Mouse (Mus musculus) Muller cell, postnatal 12 days (primary cell): ENCODE results near the gene Ewsr1.
A peak's percentile ranks its signal among the peaks of the same experiment; 100 is the strongest.
"Not testable (repeated sequence)": the region's sequence is repeated elsewhere in the genome, so short reads cannot be mapped to it uniquely, and the experiment has no call there.

Experiments used
- DNase-seq: peaks from one replicate; pipeline ENCODE4 v3.0.0-alpha.2; 2015; ENCODE audit errors: inconsistent ontology term

Ewsr1 gene

GRCm38 (mm10) chr11:5098035-5098735 is 881 bp downstream of the Ewsr1 start:
- DNase-seq = peak; percentile 37

DNA sequence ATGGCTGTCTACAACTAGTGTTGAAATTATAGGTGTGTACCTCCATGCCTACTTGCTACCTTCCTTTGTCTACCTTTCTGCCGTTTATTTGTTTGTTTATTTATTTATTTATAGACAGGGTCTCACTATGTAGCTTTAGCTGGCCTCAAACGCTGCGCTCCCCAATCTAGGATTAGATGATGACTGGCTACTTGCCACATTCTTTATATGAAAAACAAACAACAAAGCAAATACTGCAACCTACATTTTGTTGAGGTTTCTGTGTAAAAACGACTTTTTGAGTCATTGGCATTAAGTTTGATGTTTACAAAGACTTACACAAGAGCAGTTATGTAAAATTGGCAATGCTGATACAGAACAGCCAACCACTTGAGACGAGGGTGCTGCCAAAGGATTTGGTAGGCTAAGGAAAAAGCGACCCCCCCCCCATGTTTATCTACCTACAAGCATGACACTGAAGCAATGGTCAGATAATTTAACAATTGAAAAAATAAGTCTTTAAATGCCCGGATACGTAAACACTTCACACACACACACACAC is 2.5 kb downstream of the Ewsr1 start:
- DNase-seq = peak; percentile 21

- DNase-seq = no peak
These were observed 3.2 kb downstream of the Ewsr1 start for GRCm38 (mm10) chr11:5095877-5096276.

GRCm38 (mm10) chr11:5091706-5092105 is 7.4 kb downstream of the Ewsr1 start:
- DNase-seq = no peak

DNA sequence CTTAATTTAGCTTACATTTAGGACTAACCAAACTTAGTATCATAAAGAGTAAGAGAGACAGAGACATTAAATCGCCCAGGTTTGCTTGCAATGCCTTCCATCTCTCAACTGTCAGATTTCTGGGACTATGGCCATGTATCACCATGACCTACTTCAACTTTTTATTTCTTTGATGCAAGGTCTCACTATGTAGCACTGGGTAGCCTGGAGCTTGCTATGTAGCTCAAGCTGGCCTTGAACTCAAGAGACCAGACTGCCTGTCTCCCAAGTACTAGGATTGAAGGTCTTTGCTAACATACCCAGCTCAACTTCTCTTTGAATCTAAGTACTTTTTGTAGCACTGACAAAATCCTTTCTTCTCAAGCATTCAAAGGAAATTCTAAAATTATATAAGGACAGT is 9.9 kb downstream of the Ewsr1 start:
- no peak for DNase-seq

GRCm38 (mm10) chr11:5076843-5077242 is 22.2 kb downstream of the Ewsr1 start:
- not testable (repeated sequence) for DNase-seq

DNA sequence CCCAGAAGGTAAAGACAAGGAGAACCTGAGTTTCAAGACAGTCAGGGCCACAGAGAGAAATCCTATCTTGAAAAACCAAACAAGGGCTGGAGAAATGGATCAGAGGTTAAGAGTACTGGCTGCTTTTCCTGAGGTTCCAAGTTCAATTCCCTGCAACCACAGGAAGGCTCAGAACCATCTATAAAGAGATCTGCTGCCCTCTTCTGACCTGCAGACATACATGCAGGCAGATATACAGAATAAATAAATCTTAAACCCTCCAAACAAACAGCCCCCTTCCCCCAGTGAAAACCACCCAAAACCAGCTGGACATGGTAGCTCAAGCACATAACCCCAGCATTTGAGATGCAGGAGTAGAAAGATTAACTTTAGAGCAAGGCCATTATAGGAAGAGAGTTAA is 23.3 kb downstream of the Ewsr1 start:
- no peak for DNase-seq

- no peak for DNase-seq
These were observed 24.2 kb downstream of the Ewsr1 start for GRCm38 (mm10) chr11:5074882-5075281.

DNA sequence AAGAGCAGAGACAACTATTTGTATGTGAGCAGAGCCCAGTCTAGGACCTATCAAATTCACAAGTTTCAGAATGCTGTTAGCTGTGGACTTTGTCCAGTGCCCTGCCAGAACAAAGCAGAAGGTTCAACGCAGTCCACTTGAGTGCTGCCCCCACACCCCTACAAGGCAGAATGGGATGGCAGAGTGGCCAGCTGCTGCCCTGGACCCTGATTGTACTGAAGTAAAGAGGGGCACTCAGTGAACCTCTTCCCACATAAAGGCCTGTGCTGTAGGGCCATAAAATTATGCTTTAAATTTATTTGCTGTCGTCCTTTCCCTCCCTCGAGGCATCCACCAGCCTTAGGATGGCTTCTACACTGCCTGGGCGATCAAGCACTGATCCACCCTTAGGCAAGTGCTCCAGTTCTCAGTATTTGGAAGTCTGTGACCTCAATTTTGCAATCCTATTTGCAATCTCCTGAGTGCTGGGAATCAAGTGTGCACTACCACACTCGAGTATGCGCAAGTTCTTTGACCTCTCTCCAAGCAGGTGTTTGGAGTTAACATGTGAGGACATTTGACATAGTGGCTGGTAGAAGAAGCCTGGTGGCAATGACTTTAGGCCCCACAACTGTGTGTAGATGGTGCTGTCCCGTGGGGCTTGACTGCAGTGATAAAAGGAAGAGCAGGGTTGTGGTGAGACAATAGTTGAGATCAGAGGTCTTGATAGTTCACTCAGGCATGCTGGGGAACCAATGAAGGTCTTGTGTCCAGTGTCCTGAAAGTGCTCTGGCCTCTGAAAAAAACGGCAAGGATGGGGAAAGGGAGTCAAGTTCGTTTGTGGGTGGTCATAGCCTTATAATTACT is 30.7 kb downstream of the Ewsr1 start:
- no peak for DNase-seq

GRCm38 (mm10) chr11:5067063-5067462 is 32.0 kb downstream of the Ewsr1 start:
- no peak for DNase-seq

GRCm38 (mm10) chr11:5065056-5065821 is 33.8 kb downstream of the Ewsr1 start, which contains the start of gene Gas2l1:
TSS of gene Gas2l1 (minus strand) at chr11:5065327.
- DNase-seq = peak; percentile 93

DNA sequence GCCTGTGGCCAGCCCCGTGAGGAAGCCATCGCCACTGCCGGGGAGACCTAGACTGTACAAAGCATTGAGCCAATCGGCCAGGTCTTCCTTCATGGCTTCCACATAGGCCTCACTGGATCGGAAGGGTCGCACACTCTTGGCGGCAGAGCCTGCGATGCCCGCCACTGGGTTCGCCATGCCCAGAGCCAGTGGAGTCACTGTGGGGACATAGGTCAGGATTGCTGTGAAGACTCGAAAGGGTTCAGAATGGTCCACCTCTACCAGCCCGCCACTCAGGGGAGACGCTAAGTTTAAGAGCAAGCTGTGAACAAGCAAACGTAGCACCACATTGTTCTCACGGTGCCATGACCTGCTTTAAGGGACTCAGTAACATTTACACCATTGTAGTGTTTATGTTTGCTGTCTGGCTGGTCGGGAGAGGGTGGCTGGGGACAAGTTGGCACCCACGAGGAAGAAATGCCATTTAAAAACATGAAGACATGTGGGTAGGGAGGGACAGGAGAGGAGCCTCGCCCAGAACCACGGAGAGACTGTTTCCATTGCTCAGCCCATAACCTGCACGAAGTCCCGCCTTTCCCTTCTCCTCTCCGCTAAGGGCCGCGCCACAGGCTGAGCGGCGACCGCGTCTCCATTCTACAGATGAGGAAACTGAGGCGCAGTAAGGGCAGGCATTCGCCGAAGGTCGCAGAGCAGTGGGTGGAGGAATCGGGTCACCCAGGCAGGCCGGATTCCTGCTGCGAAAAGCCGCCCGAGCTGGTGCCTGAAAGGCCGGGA is 34.6 kb downstream of the Ewsr1 start:
- peak; percentile 48 for DNase-seq

GRCm38 (mm10) chr11:5063561-5064281 is 35.3 kb downstream of the Ewsr1 start:
- DNase-seq = no peak

- DNase-seq = no peak
These were observed 36.1 kb downstream of the Ewsr1 start for GRCm38 (mm10) chr11:5062860-5063505.

DNA sequence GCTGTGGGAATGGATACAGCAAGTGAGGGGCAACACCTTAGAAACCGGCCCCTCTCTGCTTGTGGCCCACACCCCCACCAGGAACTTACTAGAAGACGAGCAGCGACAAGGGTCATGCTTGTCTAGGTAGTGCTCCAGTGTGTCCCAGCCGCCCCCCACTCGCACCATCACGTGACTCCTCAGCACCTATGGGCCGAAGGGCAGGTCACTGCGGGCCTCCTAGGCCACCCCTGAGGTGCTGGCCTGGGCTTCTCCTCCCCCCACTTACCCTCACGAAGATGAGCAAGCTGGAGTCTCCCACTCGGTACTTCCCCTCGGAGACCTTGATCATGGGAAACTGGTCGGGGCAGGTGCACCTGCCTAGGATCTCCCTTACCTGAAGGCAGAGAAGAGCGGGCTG is 36.7 kb downstream of the Ewsr1 start:
- no peak for DNase-seq

DNA sequence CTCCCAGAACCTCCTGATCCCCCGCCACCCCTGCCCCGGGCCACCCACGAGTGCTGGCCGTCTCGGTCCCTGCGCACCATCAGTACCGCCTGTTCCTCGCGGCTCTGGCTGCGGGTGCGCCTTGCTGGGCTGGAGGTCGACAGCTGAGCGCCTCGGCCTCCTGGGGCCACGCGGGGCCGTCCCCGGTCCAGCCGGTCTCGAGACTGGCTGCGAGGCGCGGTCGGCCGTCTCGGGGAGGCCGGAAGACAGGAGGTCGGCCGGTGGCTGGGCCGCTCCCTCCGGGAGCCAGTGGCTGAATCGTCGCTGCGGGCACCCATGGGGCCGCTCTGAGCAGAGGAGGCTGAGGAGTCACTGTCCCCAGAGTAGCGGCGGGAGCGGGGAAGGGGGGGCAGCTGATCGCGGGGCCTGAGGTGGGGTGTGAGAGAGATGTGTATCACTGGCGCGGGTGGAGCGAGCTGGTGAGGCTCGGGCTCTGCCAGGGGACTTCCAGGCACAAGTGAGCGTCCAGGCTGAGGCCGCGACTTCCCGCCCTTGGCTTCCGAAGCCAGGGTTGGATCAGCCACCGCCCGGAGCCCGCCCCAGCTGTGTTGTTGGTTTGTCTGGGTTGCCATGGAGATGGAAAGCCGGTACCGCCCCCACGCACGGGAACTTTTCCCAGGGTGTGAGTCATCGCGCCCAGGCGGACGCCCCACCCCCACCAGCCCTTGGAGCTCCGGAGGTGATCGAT is 37.5 kb downstream of the Ewsr1 start:
- DNase-seq = peak; percentile 98

DNA sequence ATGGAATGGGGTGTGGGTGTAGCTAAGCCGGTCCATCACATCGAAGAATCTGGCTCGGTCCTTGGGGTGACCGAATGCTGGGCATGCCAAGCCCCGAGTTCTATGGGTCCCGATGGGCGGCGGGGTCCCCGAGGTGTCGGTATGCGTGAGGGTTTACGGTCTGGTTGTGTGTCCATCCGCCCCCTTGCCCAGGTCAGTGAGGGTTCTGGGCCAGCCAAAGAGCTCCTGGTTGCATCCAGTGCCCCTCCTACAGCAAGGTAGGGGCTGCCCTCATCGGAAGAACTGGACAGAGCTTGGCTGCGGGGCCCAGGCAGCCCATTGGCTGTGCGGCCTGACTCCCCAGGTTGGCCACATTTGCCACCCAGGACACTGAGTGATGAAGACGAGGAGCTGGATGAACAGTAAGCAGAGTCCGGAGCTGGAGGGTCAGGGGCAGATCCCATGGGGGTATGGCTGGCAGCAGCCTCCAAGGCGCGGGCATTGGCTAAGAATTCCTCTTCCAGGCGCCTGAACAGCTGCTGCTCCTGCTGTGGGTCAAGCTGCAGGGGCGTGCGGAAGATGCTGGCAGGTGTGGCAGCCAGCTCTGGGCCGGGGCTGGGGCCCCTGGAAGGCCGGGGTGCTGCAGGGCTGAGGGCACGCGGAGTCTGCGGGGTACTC is 38.2 kb downstream of the Ewsr1 start:
- DNase-seq = no peak

- DNase-seq = no peak
These were observed 39.3 kb downstream of the Ewsr1 start for GRCm38 (mm10) chr11:5059704-5060156.

DNA sequence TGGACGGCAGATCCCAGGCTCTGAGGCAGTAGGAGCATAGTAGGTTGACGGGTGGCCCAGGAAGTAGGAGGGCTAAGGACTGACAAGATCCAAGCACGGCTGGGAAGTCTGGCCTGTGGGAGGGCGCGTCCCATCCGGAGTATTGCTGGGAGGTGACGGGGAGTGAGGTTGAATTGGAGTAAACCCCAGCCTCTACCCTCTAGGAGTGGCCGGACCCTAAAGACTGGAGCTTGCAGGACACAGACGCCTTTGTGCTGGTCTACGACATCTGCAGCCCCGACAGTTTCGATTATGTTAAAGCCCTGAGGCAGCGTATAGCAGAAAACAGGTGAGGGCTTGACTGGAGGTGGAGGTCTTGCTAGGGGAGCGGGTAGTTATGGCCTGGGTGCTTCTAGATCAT is 39.8 kb downstream of the Ewsr1 start:
- DNase-seq = no peak
